ENCODE assay signal across 29 mouse cellular contexts in genomic region chr7:30761769-30762352, GRCm38 (mm10). TPM values are rescaled to one million over a fixed set of nuclear protein-coding genes. Genes with fewer than 3 reads are reported as not detected.
DNase-seq lines count a peak whose midpoint lies in the region; ATAC-seq and TF ChIP-seq lines count a peak whose summit lies in the region.
"Had no signal": no experiment of that assay in that cellular context is flagged by ENCODE, and none has a peak within 500 bp of the region (broad histone marks: within the 10 kb centered on the region; RNA-seq: fewer than 3 reads in every experiment).

No protein-coding gene starts in this region.

- H3K4me3 ChIP-seq in liver, embryonic 14.5 days (ENCODE audit: insufficient read depth in 1 of 2, low read depth in 2 of 2, low read length in 2 of 2): no peak overlapping the region
- H3K4me3 ChIP-seq: embryonic facial prominence, embryonic 15.5 days; heart, embryonic 13.5 days; hindbrain, embryonic 13.5 days; liver, embryonic 15.5 days; neural tube, embryonic 15.5 days had no signal

- no peak overlapping the region for H3K27ac ChIP-seq in liver, embryonic 14.5 days
- H3K27ac ChIP-seq: embryonic facial prominence, embryonic 15.5 days; heart, embryonic 13.5 days; hindbrain, embryonic 13.5 days; liver, embryonic 15.5 days; neural tube, embryonic 15.5 days had no signal

- no peaks in the 10 kb centered on the region for H3K27me3 ChIP-seq in liver, embryonic 14.5 days (ENCODE audit: control insufficient read depth, insufficient read depth, low read length)
- H3K27me3 ChIP-seq in splenic B cell, adult 2 months (ENCODE audit: control insufficient read depth, insufficient read depth, low read length, poor library complexity, severe bottlenecking): no peaks in the 10 kb centered on the region
- H3K27me3 ChIP-seq: liver, embryonic 15.5 days had no signal

- 8% methylated on average over 4 of the region's 4 CpGs for WGBS in liver, embryonic 14.5 days (ENCODE audit: insufficient replicate concordance)

- no peaks in the 10 kb centered on the region for H3K9me3 ChIP-seq in liver, embryonic 14.5 days (ENCODE audit: control insufficient read depth, low read length)
- H3K9me3 ChIP-seq: embryonic facial prominence, embryonic 15.5 days; heart, embryonic 13.5 days; hindbrain, embryonic 13.5 days; liver, embryonic 15.5 days; neural tube, embryonic 15.5 days had no signal

- ATAC-seq in common myeloid progenitor, adult 5-6 weeks (replicated peaks; ENCODE audit: low read depth, poor library complexity, severe bottlenecking): peak; percentile 81
- ATAC-seq in liver, embryonic 14.5 days (ENCODE audit: insufficient read depth): peak; percentile 37; the same call in 1 of the 2 replicates
- ATAC-seq: forebrain, embryonic 14.5 days had no signal

- TF ChIP-seq CTCF in liver, embryonic 14.5 days (IDR thresholded peaks at IDR 0.05; ENCODE audit: low read depth): no peak

- peak; percentile 12 for DNase-seq in lung, postnatal 36 days
- DNase-seq in lung, postnatal 4 days: no peak
- DNase-seq in liver, embryonic 14.5 days (ENCODE audit: low read depth in 3 of 3, low spot score in 3 of 3): peak in 1 of 3 experiments; percentile 6
- DNase-seq in splenic B cell, adult 2 months (ENCODE audit: low read depth, low spot score): peak; percentile 22
- DNase-seq in urinary bladder, adult 2 months (ENCODE audit: low spot score): no peak
- no peak for DNase-seq in left cerebral cortex, postnatal 14 days (ENCODE audit: low spot score in 2 of 2)
- DNase-seq in retina, embryonic 14.5 days (ENCODE audit: low spot score): no peak
- DNase-seq: adrenal gland, postnatal 14 days; B cell, adult 2 months; cerebellum, adult 9-10 months; gastrocnemius, postnatal 10 days; heart, adult 18-20 months; heart, postnatal 14 days; kidney, adult 9 months; kidney, postnatal 14 days; midbrain, embryonic 14.5 days; right cerebral cortex, postnatal 14 days; thymus, postnatal 14 days had no signal

- intact Hi-C loops in left cerebral cortex, postnatal 14 days (cut with DNase I): no loop called here

- H3K9ac ChIP-seq in liver, embryonic 14.5 days (replicated peaks): no peak overlapping the region
- H3K9ac ChIP-seq: embryonic facial prominence, embryonic 15.5 days; heart, embryonic 13.5 days; hindbrain, embryonic 13.5 days; liver, embryonic 15.5 days; neural tube, embryonic 15.5 days had no signal

- peaks cover 0 to 7% of the 10 kb centered on the region in 2 experiments; a peak in 1 of 4 replicates for H3K4me1 ChIP-seq in liver, embryonic 14.5 days (replicated peaks; ENCODE audit: control insufficient read depth in 2 of 2, insufficient read depth in 2 of 2, low read length in 1 of 2)
- H3K4me1 ChIP-seq: embryonic facial prominence, embryonic 15.5 days had no signal

- no peaks in the 10 kb centered on the region for H3K36me3 ChIP-seq in liver, embryonic 14.5 days (replicated peaks; ENCODE audit: control insufficient read depth, insufficient read depth, low read depth)
- H3K36me3 ChIP-seq in splenic B cell, adult 2 months (ENCODE audit: control insufficient read depth, insufficient read depth, low read length, poor library complexity, severe bottlenecking): no peaks in the 10 kb centered on the region
- H3K36me3 ChIP-seq: heart, embryonic 13.5 days; liver, embryonic 15.5 days; neural tube, embryonic 15.5 days had no signal

- no peak for TF ChIP-seq EP300 in liver, embryonic 14.5 days (IDR thresholded peaks at IDR 0.05; ENCODE audit: low read depth)

- no peak overlapping the region for H3K4me2 ChIP-seq in liver, embryonic 14.5 days (ENCODE audit: low read depth)
- H3K4me2 ChIP-seq: embryonic facial prominence, embryonic 15.5 days; heart, embryonic 13.5 days; hindbrain, embryonic 13.5 days; liver, embryonic 15.5 days; neural tube, embryonic 15.5 days had no signal

RNA-seq across cellular contexts. Expression of gene Dmkn, which starts 1.7 kb away (rescaled TPM):
- 4.2 TPM in 1 of 2 replicates, not detected in the other for total RNA-seq in common myeloid progenitor, adult 5-6 weeks (2017)
- polyA plus RNA-seq in liver, embryonic 14.5 days (2012; rRNA removed): 0.23 and 0.26 TPM in 2 replicates
- 0.20 TPM in 1 of 2 replicates, not detected in the other for polyA plus RNA-seq in liver, embryonic 14.5 days (2014; fragmentation: Nextera tagmentation; extraction: Ambion mirVana)
- 9.8 and 16.2 TPM in 2 replicates for polyA plus RNA-seq in urinary bladder, adult 2 months (2012; rRNA removed)
- 1 to 10 TPM; 3.6 to 4.2 TPM for total RNA-seq in left cerebral cortex, postnatal 14 days (2021)
- polyA plus RNA-seq: limb, embryonic 11.5 days had no signal

RNA-seq across cellular contexts. Expression of gene Sbsn, which starts 10.6 kb away (rescaled TPM):
- 0.78 TPM in 1 of 2 replicates, not detected in the other for total RNA-seq in common myeloid progenitor, adult 5-6 weeks (2017)
- polyA plus RNA-seq in liver, embryonic 14.5 days (2012; rRNA removed): 0.12 and 0.37 TPM in 2 replicates
- not detected in 2 replicates for polyA plus RNA-seq in liver, embryonic 14.5 days (2014; fragmentation: Nextera tagmentation; extraction: Ambion mirVana)
- polyA plus RNA-seq in urinary bladder, adult 2 months (2012; rRNA removed): 17.9 and 21.2 TPM in 2 replicates
- 10 to 100 TPM in 1 of 2 experiments, 1 to 10 TPM in 1; 5.5 to 10.0 TPM for total RNA-seq in left cerebral cortex, postnatal 14 days (2021)

RNA-seq across cellular contexts. Expression of gene Gapdhs, which starts 18.4 kb away (rescaled TPM):
- total RNA-seq in common myeloid progenitor, adult 5-6 weeks (2017): not detected in 2 replicates
- polyA plus RNA-seq in liver, embryonic 14.5 days (2012; rRNA removed): not detected in 2 replicates
- not detected in 2 replicates for polyA plus RNA-seq in liver, embryonic 14.5 days (2014; fragmentation: Nextera tagmentation; extraction: Ambion mirVana)
- not detected in 2 replicates for polyA plus RNA-seq in urinary bladder, adult 2 months (2012; rRNA removed)
- not detected for total RNA-seq in left cerebral cortex, postnatal 14 days (2021)
- total RNA-seq: adrenal gland, postnatal 14 days; gastrocnemius, postnatal 10 days; heart, adult 18-20 months; heart, postnatal 14 days; layer of hippocampus, adult 18-20 months; layer of hippocampus, postnatal 25 days had no signal
- polyA plus RNA-seq: brain, embryonic 14.5 days; liver, embryonic 15.5 days had no signal

RNA-seq across cellular contexts. Expression of gene Krtdap, which starts 25.8 kb away (rescaled TPM):
- not detected in 2 replicates for total RNA-seq in common myeloid progenitor, adult 5-6 weeks (2017)
- not detected in 2 replicates for polyA plus RNA-seq in liver, embryonic 14.5 days (2012; rRNA removed)
- not detected in 2 replicates for polyA plus RNA-seq in liver, embryonic 14.5 days (2014; fragmentation: Nextera tagmentation; extraction: Ambion mirVana)
- 29.5 and 47.2 TPM in 2 replicates for polyA plus RNA-seq in urinary bladder, adult 2 months (2012; rRNA removed)
- not detected for total RNA-seq in left cerebral cortex, postnatal 14 days (2021)
- total RNA-seq: heart, adult 18-20 months; heart, postnatal 14 days; layer of hippocampus, adult 18-20 months; layer of hippocampus, postnatal 25 days had no signal
- polyA plus RNA-seq: forebrain, embryonic 14.5 days; hindbrain, embryonic 13.5 days; limb, embryonic 11.5 days; midbrain, embryonic 14.5 days had no signal

RNA-seq across cellular contexts. Expression of gene Tmem147, which starts 32.5 kb away (rescaled TPM):
- total RNA-seq in common myeloid progenitor, adult 5-6 weeks (2017): 51.1 and 61.8 TPM in 2 replicates
- 63.3 and 64.4 TPM in 2 replicates for polyA plus RNA-seq in liver, embryonic 14.5 days (2012; rRNA removed)
- polyA plus RNA-seq in liver, embryonic 14.5 days (2014; fragmentation: Nextera tagmentation; extraction: Ambion mirVana): 110 and 117 TPM in 2 replicates
- polyA plus RNA-seq in urinary bladder, adult 2 months (2012; rRNA removed): 97.6 and 129 TPM in 2 replicates
- 100 to 1,000 TPM; 137 TPM for total RNA-seq in left cerebral cortex, postnatal 14 days (2021)

Comparison
In these comparisons a context has a peak if more than half of its experiments do, and no peak if none do; other contexts are left out.
1. DNase-seq: peak in lung, postnatal 36 days (single experiment) and splenic B cell, adult 2 months (single experiment); none in lung, postnatal 4 days (0 of 2), urinary bladder, adult 2 months (single experiment), left cerebral cortex, postnatal 14 days (0 of 2) and retina, embryonic 14.5 days (single experiment).